Mouse (Mus musculus) stomach, postnatal 0 days (tissue): ENCODE measurements at regions not wholly inside any gene's neighbourhood (a gene's known extent, or its start where the extent isn't known, plus 50 kb on each side); places are given as distances from the start of the nearest gene placed in this dataset.

ENCODE experiments used
- ATAC-seq: fragments of 200-750 bp; cut with Nextera tagmentation; 2 replicates; pipeline ENCODE4 v1.8.0; 2017; ENCODE audit not compliant: low FRiP score, low TSS enrichment
- DNase-seq: peaks from one replicate; pipeline ENCODE4 v3.0.0-alpha.2; 2016; ENCODE audit warnings: low spot score
- H3K27ac ChIP-seq: fragments of 300-500 bp; sonication (generic); replicated peaks from 2 replicates; pipeline ENCODE4 v1.5.1; 2014; ENCODE audit warnings: mild to moderate bottlenecking, control low read depth
- H3K27me3 ChIP-seq: fragments of 300-500 bp; sonication (generic); 2 replicates; pipeline ENCODE4 v1.6.1; 2014; ENCODE audit warnings: low read length; ENCODE audit not compliant: control insufficient read depth, insufficient read depth
- H3K36me3 ChIP-seq: fragments of 300-500 bp; sonication (generic); 2 replicates; pipeline ENCODE4 v1.6.1; 2014; ENCODE audit warnings: low read length, mixed read lengths; ENCODE audit not compliant: control insufficient read depth, insufficient read depth
- H3K4me1 ChIP-seq: fragments of 300-500 bp; sonication (generic); replicated peaks from 2 replicates; pipeline ENCODE4 v1.6.1; 2014; ENCODE audit warnings: antibody characterized with exemption; ENCODE audit not compliant: control insufficient read depth, insufficient read depth
- H3K4me2 ChIP-seq: fragments of 300-500 bp; sonication (generic); replicated peaks from 2 replicates; pipeline ENCODE4 v1.6.1; 2014; ENCODE audit warnings: low read depth, mild to moderate bottlenecking, control low read depth, moderate library complexity
- H3K4me3 ChIP-seq: fragments of 300-500 bp; sonication (generic); 2 replicates; pipeline ENCODE4 v1.5.1; 2014; ENCODE audit warnings: low read depth, low read length, control low read depth
- H3K9ac ChIP-seq: fragments of 300-500 bp; sonication (generic); 2 replicates; pipeline ENCODE4 v1.6.1; 2014; ENCODE audit warnings: mild to moderate bottlenecking, low read length, control low read depth, mixed read lengths
- H3K9me3 ChIP-seq: fragments of 300-500 bp; sonication (generic); 2 replicates; pipeline ENCODE4 v1.6.1; 2016; ENCODE audit warnings: low read length; ENCODE audit not compliant: control insufficient read depth
- CTCF ChIP-seq: IDR thresholded peaks from 2 replicates; pipeline ENCODE4 v1.5.1; 2016; ENCODE audit warnings: antibody characterized with exemption, low read depth, mild to moderate bottlenecking, moderate library complexity
- EP300 ChIP-seq: optimal IDR thresholded peaks from 2 replicates; pipeline ENCODE3; 2016; ENCODE audit warnings: antibody characterized with exemption
- WGBS: fragments of 180-500 bp; shearing (Covaris S2); extraction: QIAGEN DNeasy Blood & Tissue Kit; methylation state at CpG from one replicate; pipeline ENCODE4 v1.1.7; 2014; 5-methylcytosine and 5-hydroxymethylcytosine counted together

DNA sequence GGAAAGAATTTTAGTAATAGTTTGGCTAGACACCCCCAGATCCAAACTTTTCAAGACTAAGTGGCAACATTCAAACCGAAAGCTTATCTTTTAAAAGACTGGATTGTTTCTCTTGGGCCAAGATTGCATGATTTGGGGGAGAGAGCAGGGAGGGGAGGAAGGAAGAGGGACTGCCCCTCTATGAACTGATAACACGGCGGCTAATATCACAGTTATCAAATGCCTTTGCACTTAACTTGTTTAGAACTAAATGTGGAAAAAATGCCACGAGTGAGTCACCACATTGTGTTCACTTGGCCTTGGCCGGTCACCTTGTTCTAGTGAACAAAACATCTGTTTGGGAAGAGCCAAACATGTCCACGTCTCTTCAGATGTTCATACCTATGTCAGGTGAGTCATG, 92.3 kb downstream of the Tes start:
- WGBS, result 62% methylated on average over 6 of the region's 6 CpGs
- ATAC-seq, result no peak
- TF ChIP-seq EP300, result no peak
- no peak for TF ChIP-seq CTCF

DNA sequence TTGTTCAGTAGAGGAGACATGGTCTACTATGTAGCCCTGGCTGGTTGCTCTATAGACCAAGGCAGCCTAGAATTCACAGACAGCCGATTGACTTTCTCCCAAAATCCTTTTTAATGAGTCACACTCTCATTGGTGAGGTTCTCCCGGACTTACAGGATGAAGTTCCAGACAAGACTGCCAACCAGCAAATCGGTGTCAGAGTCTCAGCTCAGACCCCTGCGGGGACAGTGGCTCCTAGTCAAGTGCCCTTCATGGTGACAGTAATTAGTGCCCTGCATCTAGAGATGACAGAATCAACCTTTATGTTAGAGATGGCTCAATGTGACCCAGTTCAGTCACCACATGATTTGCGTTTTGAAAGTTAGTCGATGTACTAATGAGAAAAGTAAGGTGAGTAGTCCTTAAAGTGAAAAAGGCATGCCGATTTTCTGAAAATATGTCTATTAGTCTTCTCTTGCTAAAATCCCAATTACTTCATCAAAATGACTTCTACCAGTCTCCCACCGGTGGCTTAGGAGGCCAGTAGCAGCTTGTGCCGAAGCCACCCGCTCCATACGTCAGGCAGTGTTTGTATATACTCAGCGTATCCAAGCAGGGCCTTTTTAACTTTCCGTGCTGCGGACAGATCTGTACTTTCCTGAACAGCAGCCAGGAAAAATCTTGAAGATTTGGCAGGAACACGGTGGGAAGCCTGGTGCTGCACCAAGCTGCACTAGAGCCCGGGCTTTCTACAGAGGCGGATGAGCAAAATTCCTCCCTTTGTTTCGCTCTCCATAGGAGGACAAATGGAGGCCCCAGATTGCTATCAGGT, 105.2 kb downstream of the Tes start:
- Histone ChIP-seq H3K27me3 (no peaks in the 10 kb centered on the region), H3K4me1 (0 out of 2 replicates have a peak, but pooled peaks cover 2% of the 10 kb centered on the region), H3K36me3 (no peaks in the 10 kb centered on the region), H3K9ac (peak overlapping the region; percentile 18; the same call in 1 of the 2 replicates), H3K4me3 (no peak overlapping the region), H3K9me3 (no peaks in the 10 kb centered on the region), H3K4me2 (peak overlapping the region; percentile 21), H3K27ac (peak overlapping the region; percentile 79)
- ATAC-seq (peak; percentile 67), DNase-seq (peak; percentile 38)
- 23% methylated on average over 18 of the region's 18 CpGs for WGBS
- TF ChIP-seq EP300 (no peak), CTCF (0 out of 2 replicates have a peak, but pooled peaks have one; percentile 4)

More for the DNA sequence above, 92.3 kb downstream of the Tes start:
- H3K4me3 ChIP-seq, result no peak overlapping the region
- H3K4me2 ChIP-seq, result no peak overlapping the region
- no peak overlapping the region for H3K9ac ChIP-seq
- no peaks in the 10 kb centered on the region for H3K4me1 ChIP-seq
- H3K27me3 ChIP-seq, result no peaks in the 10 kb centered on the region
- no peak for DNase-seq
- no peaks in the 10 kb centered on the region for H3K9me3 ChIP-seq
- H3K27ac ChIP-seq, result no peak overlapping the region
- no peaks in the 10 kb centered on the region for H3K36me3 ChIP-seq

DNA sequence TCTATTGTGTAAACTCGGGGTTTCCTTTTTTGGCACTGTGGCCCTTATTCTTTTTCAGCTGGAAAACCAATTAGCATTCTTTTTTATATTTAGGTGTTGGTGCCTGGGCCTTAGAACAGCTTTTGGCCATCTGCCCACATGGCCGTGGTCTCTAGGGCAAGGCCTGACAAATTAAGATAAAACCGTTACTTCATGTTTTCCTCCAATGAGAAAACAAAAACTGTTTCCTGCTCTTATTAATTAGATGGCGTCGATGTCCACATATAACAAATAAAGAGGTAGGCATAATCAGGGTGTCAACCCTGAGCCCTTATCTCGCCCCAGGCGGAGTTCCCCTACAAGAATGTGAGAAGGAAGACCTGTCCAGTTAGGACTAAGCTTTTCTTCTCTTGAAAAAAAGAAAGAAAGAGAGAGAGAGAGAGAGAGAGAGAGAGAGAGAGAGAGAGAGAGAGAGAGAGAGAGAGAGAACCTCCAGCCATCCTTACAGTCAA, 105.9 kb downstream of the Tes start:
- Histone ChIP-seq H3K4me1 (0 out of 2 replicates have a peak, but pooled peaks cover 2% of the 10 kb centered on the region), H3K4me2 (peak overlapping the region; percentile 21), H3K27me3 (no peaks in the 10 kb centered on the region), H3K9ac (peak overlapping the region; percentile 18; the same call in 1 of the 2 replicates), H3K9me3 (no peaks in the 10 kb centered on the region), H3K4me3 (no peak overlapping the region), H3K27ac (peak overlapping the region; percentile 79), H3K36me3 (no peaks in the 10 kb centered on the region)
- 31% methylated on average over 7 of the region's 7 CpGs for WGBS
- ATAC-seq, result peak; percentile 43
- TF ChIP-seq CTCF, result no peak
- TF ChIP-seq EP300, result no peak
- DNase-seq, result no peak

DNA sequence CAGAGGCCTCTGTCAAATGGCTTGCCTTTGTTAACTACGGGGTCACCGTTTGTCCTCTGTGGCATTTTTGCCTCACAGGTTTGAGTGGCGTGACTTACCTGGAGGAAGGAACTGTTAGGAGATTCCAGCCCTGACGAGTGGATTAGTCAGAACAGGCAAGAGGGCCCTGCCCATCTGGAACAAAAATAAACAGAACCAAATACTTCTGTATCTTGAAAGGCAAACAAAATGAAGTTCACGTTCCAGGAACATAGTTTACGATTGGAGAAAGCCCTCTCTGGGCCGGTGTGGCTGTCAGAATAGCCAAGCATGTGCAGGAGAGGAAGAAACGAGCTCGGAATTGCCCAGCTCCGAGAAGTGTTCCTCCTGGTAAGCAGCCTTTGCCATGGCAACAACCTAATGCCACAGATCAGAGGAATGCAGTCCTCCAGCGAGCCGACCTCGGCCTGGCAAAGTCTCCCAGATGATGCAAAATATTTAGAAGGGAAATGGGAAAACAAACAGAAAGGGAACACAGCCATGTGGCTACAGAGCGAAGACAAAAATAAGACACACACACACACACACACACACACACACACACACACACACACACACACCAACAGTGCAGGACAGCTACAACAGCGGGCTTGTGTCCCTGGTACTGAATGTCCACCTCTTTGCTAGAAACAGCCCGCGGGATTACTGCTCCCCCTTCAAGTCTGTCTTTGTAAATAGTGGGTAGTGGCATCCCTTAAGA, 106.5 kb downstream of the Tes start:
- Histone ChIP-seq H3K4me3 (no peak overlapping the region), H3K4me1 (0 out of 2 replicates have a peak, but pooled peaks cover 2% of the 10 kb centered on the region), H3K9ac (no peak overlapping the region), H3K27ac (peak overlapping the region; percentile 79), H3K27me3 (no peaks in the 10 kb centered on the region), H3K4me2 (peak overlapping the region; percentile 21), H3K36me3 (no peaks in the 10 kb centered on the region), H3K9me3 (no peaks in the 10 kb centered on the region)
- peak; percentile 28 for TF ChIP-seq EP300
- no peak for TF ChIP-seq CTCF
- 8% methylated on average over 16 of the region's 17 CpGs for WGBS
- ATAC-seq (peak; percentile 89), DNase-seq (peak; percentile 64)

DNA sequence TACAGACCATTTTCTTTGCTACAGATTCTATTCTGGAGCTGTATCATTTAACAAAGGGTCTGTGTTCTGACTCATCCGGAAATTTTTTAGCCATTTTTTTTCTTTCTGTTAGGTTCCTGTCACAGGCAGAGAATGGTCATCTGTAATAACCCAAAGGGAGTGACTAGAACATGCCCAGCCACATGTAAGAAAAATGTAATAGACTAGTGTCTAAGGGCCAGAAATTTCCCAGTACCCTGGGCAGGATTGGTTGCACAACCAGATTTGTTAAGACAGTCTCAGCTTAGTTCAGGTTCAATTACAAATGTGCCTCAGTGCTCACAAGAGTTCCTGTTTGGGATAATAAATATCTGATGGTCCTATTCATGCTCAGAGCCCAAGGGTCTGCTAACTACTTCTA, 107.1 kb downstream of the Tes start:
- DNase-seq (no peak), ATAC-seq (no peak)
- Histone ChIP-seq H3K4me3 (no peak overlapping the region), H3K4me1 (0 out of 2 replicates have a peak, but pooled peaks cover 2% of the 10 kb centered on the region), H3K36me3 (no peaks in the 10 kb centered on the region), H3K27me3 (no peaks in the 10 kb centered on the region), H3K9ac (no peak overlapping the region), H3K9me3 (no peaks in the 10 kb centered on the region), H3K4me2 (no peak overlapping the region), H3K27ac (peak overlapping the region; percentile 79)
- WGBS, result 33% methylated on average over 1 of the region's 1 CpGs
- TF ChIP-seq EP300 (no peak), CTCF (no peak)

DNA sequence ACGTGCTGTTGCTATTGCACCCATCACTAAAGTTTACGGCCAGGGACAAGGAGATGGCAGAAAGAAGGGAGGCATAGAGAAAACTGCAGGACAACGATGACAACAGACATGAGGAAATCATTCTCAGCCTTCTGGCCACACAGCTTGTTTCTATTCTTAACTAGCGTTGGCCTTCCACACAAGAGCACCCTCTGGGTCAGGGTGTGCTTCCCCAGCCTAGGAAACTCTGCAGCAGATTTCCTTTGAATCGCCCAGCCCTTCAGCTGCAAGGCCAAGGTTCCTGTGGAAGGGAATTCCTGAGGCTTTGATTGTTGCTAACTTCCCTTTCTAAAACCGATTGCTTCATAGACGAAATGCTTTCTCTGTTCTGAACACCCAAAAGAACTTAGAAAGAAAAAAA, 103.8 kb upstream of the Cav2 start:
- Histone ChIP-seq H3K4me2 (no peak overlapping the region), H3K9me3 (no peaks in the 10 kb centered on the region), H3K4me1 (no peaks in the 10 kb centered on the region), H3K27ac (no peak overlapping the region), H3K9ac (no peak overlapping the region), H3K36me3 (no peaks in the 10 kb centered on the region), H3K4me3 (no peak overlapping the region), H3K27me3 (no peaks in the 10 kb centered on the region)
- ATAC-seq, result no peak
- no peak for DNase-seq
- TF ChIP-seq EP300 (no peak), CTCF (no peak)
- WGBS, result 64% methylated on average over 7 of the region's 7 CpGs
